Comparison of ENCODE assay signal across 8 mouse cellular contexts in the genomic region with DNA sequence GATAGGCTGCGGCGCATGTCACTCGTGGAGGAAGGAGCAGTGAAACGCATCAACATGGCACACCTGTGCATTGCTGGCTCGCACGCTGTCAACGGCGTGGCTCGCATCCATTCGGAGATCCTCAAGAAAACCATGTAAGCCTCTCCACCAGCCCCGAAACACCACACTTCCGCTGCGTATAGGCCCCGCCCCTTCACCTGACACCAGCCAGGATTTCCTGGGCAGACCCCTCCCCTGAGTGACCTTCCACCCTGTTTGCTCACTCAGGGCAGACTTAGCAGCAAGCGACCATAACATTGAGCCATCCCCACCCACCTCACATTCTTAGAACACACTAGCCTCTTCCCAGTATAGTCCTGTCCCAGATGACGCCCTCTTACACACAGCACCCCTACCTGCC. TPM values are rescaled to one million over a fixed set of nuclear protein-coding genes. Genes with fewer than 3 reads are reported as not detected.
DNase-seq lines count a peak whose midpoint lies in the region; ATAC-seq lines count a peak whose summit lies in the region.

No protein-coding gene starts in this region.

- ATAC-seq in heart, embryonic 12.5 days (ENCODE audit: insufficient number of reproducible peaks, low FRiP score): no peak
- ATAC-seq in intestine, embryonic 15.5 days: peak; percentile 83

- H3K27ac ChIP-seq in heart, embryonic 12.5 days (ENCODE audit: poor library complexity, severe bottlenecking): no peak overlapping the region
- H3K27ac ChIP-seq in intestine, embryonic 15.5 days: no peak overlapping the region
- H3K27ac ChIP-seq in midbrain, embryonic 10.5 days (replicated peaks): no peak overlapping the region

- WGBS in heart, embryonic 12.5 days: 26% methylated on average over 16 of the region's 16 CpGs
- 3% methylated on average over 16 of the region's 16 CpGs for WGBS in intestine, embryonic 15.5 days
- 5% methylated on average over 16 of the region's 16 CpGs for WGBS in midbrain, embryonic 10.5 days

- H3K9me3 ChIP-seq in heart, embryonic 12.5 days (replicated peaks): no peaks in the 10 kb centered on the region
- H3K9me3 ChIP-seq in intestine, embryonic 15.5 days: no peaks in the 10 kb centered on the region
- no peaks in the 10 kb centered on the region for H3K9me3 ChIP-seq in midbrain, embryonic 10.5 days (replicated peaks)

- H3K4me1 ChIP-seq in heart, embryonic 12.5 days (replicated peaks): peaks cover 28% of the 10 kb centered on the region
- H3K4me1 ChIP-seq in intestine, embryonic 15.5 days (replicated peaks): no peaks in the 10 kb centered on the region
- H3K4me1 ChIP-seq in midbrain, embryonic 10.5 days: peaks cover 33% of the 10 kb centered on the region

- peak overlapping the region; percentile 0; the same call in 1 of the 2 replicates for H3K4me3 ChIP-seq in heart, embryonic 12.5 days
- H3K4me3 ChIP-seq in intestine, embryonic 15.5 days (replicated peaks): peak overlapping the region; percentile 37
- H3K4me3 ChIP-seq in midbrain, embryonic 10.5 days: peak overlapping the region; percentile 46

- peak overlapping the region; percentile 42 for H3K4me2 ChIP-seq in heart, embryonic 12.5 days
- H3K4me2 ChIP-seq in intestine, embryonic 15.5 days (replicated peaks): peak overlapping the region; percentile 68

- no peak overlapping the region for H3K9ac ChIP-seq in heart, embryonic 12.5 days
- peak overlapping the region; percentile 37 for H3K9ac ChIP-seq in intestine, embryonic 15.5 days

- intact Hi-C loops in gastrocnemius, postnatal 14 days (cut with DNase I; ENCODE audit: low total_unique reads): no loop called here

- H3K36me3 ChIP-seq in heart, embryonic 12.5 days: peaks cover 70% of the 10 kb centered on the region
- H3K36me3 ChIP-seq in intestine, embryonic 15.5 days: no peaks in the 10 kb centered on the region
- H3K36me3 ChIP-seq in midbrain, embryonic 10.5 days: 0 out of 2 replicates have a peak, but pooled peaks cover 5% of the 10 kb centered on the region

- no peak for DNase-seq in heart, adult 18-20 months
- DNase-seq in embryo, embryonic 11 days: peak; percentile 61
- DNase-seq in midbrain, embryonic 10.5 days (ENCODE audit: low spot score): no peak
- DNase-seq in thymus, postnatal 36 days: peak; percentile 65 to 80
- no peak for DNase-seq in layer of hippocampus, adult 9-10 months (ENCODE audit: low spot score)
- no peak for DNase-seq in gastrocnemius, postnatal 14 days

- H3K27me3 ChIP-seq in heart, embryonic 12.5 days (replicated peaks): no peaks in the 10 kb centered on the region
- H3K27me3 ChIP-seq in intestine, embryonic 15.5 days (replicated peaks): no peaks in the 10 kb centered on the region
- peaks cover 39% of the 10 kb centered on the region for H3K27me3 ChIP-seq in midbrain, embryonic 10.5 days (ENCODE audit: low read depth, poor library complexity, severe bottlenecking)

RNA-seq across cellular contexts. Expression of a gene that starts 5.6 kb away (rescaled TPM):
- polyA plus RNA-seq in heart, embryonic 12.5 days (2016; fragmentation: Nextera tagmentation; extraction: Ambion mirVana): 224 and 234 TPM in 2 replicates
- 1,000 to 10,000 TPM; 1,224 to 1,269 TPM for total RNA-seq in heart, adult 18-20 months (2021)
- polyA plus RNA-seq in intestine, embryonic 15.5 days (2015; fragmentation: Nextera tagmentation; extraction: Ambion mirVana): 6.1 and 6.3 TPM in 2 replicates
- 2.1 and 2.7 TPM in 2 replicates for polyA plus RNA-seq in midbrain, embryonic 10.5 days (2016; fragmentation: Nextera tagmentation; extraction: Ambion mirVana)
- total RNA-seq in gastrocnemius, postnatal 14 days (2021): 1,000 to 10,000 TPM; 4,021 to 4,833 TPM

RNA-seq across cellular contexts. Expression of a gene that starts 9.3 kb away (rescaled TPM):
- polyA plus RNA-seq in heart, embryonic 12.5 days (2016; fragmentation: Nextera tagmentation; extraction: Ambion mirVana): 43.8 and 45.8 TPM in 2 replicates
- 10 to 100 TPM; 37.7 to 53.4 TPM for total RNA-seq in heart, adult 18-20 months (2021)
- 36.9 and 48.6 TPM in 2 replicates for polyA plus RNA-seq in intestine, embryonic 15.5 days (2015; fragmentation: Nextera tagmentation; extraction: Ambion mirVana)
- polyA plus RNA-seq in midbrain, embryonic 10.5 days (2016; fragmentation: Nextera tagmentation; extraction: Ambion mirVana): 13.5 and 16.3 TPM in 2 replicates
- total RNA-seq in gastrocnemius, postnatal 14 days (2021): 10 to 100 TPM; 24.0 to 37.6 TPM

RNA-seq across cellular contexts. Expression of a gene that starts 26.3 kb away (rescaled TPM):
- polyA plus RNA-seq in heart, embryonic 12.5 days (2016; fragmentation: Nextera tagmentation; extraction: Ambion mirVana): 127 and 130 TPM in 2 replicates
- 10 to 100 TPM; 66.5 to 94.7 TPM for total RNA-seq in heart, adult 18-20 months (2021)
- polyA plus RNA-seq in intestine, embryonic 15.5 days (2015; fragmentation: Nextera tagmentation; extraction: Ambion mirVana): 118 and 129 TPM in 2 replicates
- polyA plus RNA-seq in midbrain, embryonic 10.5 days (2016; fragmentation: Nextera tagmentation; extraction: Ambion mirVana): 189 and 194 TPM in 2 replicates
- 10 to 100 TPM; 75.1 to 80.9 TPM for total RNA-seq in gastrocnemius, postnatal 14 days (2021)

RNA-seq across cellular contexts. Expression of a gene that starts 28.7 kb away (rescaled TPM):
- 0.26 and 0.52 TPM in 2 replicates for polyA plus RNA-seq in heart, embryonic 12.5 days (2016; fragmentation: Nextera tagmentation; extraction: Ambion mirVana)
- total RNA-seq in heart, adult 18-20 months (2021): 1 to 10 TPM; 4.3 to 4.8 TPM
- polyA plus RNA-seq in intestine, embryonic 15.5 days (2015; fragmentation: Nextera tagmentation; extraction: Ambion mirVana): 1.1 and 2.0 TPM in 2 replicates
- 5.1 and 7.2 TPM in 2 replicates for polyA plus RNA-seq in midbrain, embryonic 10.5 days (2016; fragmentation: Nextera tagmentation; extraction: Ambion mirVana)
- 1 to 10 TPM; 1.5 to 2.9 TPM for total RNA-seq in gastrocnemius, postnatal 14 days (2021)

RNA-seq across cellular contexts. Expression of a gene that starts 48.9 kb away (rescaled TPM):
- 14.1 and 15.7 TPM in 2 replicates for polyA plus RNA-seq in heart, embryonic 12.5 days (2016; fragmentation: Nextera tagmentation; extraction: Ambion mirVana)
- total RNA-seq in heart, adult 18-20 months (2021): 10 to 100 TPM; 30.7 to 43.0 TPM
- 8.8 and 11.0 TPM in 2 replicates for polyA plus RNA-seq in intestine, embryonic 15.5 days (2015; fragmentation: Nextera tagmentation; extraction: Ambion mirVana)
- 11.3 and 13.8 TPM in 2 replicates for polyA plus RNA-seq in midbrain, embryonic 10.5 days (2016; fragmentation: Nextera tagmentation; extraction: Ambion mirVana)
- total RNA-seq in gastrocnemius, postnatal 14 days (2021): 10 to 100 TPM in 1 of 2 experiments, 1 to 10 TPM in 1; 9.5 to 14.4 TPM

Comparison
In these comparisons a context has a peak if more than half of its experiments do, and no peak if none do; other contexts are left out.
1. DNase-seq: peak in embryo, embryonic 11 days (single experiment) and thymus, postnatal 36 days (2 of 2); none in heart, adult 18-20 months (0 of 2), midbrain, embryonic 10.5 days (single experiment), layer of hippocampus, adult 9-10 months (single experiment) and gastrocnemius, postnatal 14 days (single experiment).
2. RNA of a gene that starts 5.6 kb away (polyA plus RNA-seq): 224 to 234 TPM in heart, embryonic 12.5 days; 6.1 to 6.3 TPM in intestine, embryonic 15.5 days and 2.1 to 2.7 TPM in midbrain, embryonic 10.5 days; every median in the first group is over 10 times any median in the second.
3. Peak in every context shown above with its lines, with median percentiles within 50 percentile points of each other: H3K4me3 ChIP-seq.